Mouse (Mus musculus) lung, embryonic 15.5 days (tissue): ENCODE results near the gene Fut2. TPM values are rescaled to one million over a fixed set of nuclear protein-coding genes. Genes with fewer than 3 reads are reported as not detected.

Source experiments
- ATAC-seq: fragments of 200-750 bp; cut with Nextera tagmentation; 2 replicates; pipeline ENCODE4 v1.8.0; 2017; ENCODE audit warnings: moderate number of reproducible peaks, borderline replicate concordance; ENCODE audit not compliant: low FRiP score, low TSS enrichment; ENCODE audit errors: extremely low read depth
- H3K27ac ChIP-seq: fragments of 300-500 bp; sonication (generic); 2 replicates; pipeline ENCODE4 v1.5.1; 2015; ENCODE audit warnings: moderate library complexity, mild to moderate bottlenecking, inconsistent platforms
- H3K27me3 ChIP-seq: fragments of 300-500 bp; sonication (generic); 2 replicates; pipeline ENCODE4 v1.6.1; 2015; ENCODE audit warnings: inconsistent platforms
- H3K36me3 ChIP-seq: fragments of 300-500 bp; sonication (generic); 2 replicates; pipeline ENCODE4 v1.6.1; 2015; ENCODE audit warnings: inconsistent platforms
- H3K4me1 ChIP-seq: fragments of 300-500 bp; sonication (generic); 2 replicates; pipeline ENCODE4 v1.6.1; 2015; ENCODE audit warnings: inconsistent platforms
- H3K4me2 ChIP-seq: fragments of 300-500 bp; sonication (generic); 2 replicates; pipeline ENCODE4 v1.6.1; 2015; ENCODE audit warnings: inconsistent platforms, mild to moderate bottlenecking, moderate library complexity
- H3K4me3 ChIP-seq: fragments of 300-500 bp; sonication (generic); 2 replicates; pipeline ENCODE4 v1.5.1; 2015; ENCODE audit warnings: mild to moderate bottlenecking, inconsistent platforms
- H3K9ac ChIP-seq: fragments of 300-500 bp; sonication (generic); 2 replicates; pipeline ENCODE4 v1.6.1; 2015; ENCODE audit warnings: inconsistent platforms
- H3K9me3 ChIP-seq: fragments of 300-500 bp; sonication (generic); 2 replicates; pipeline ENCODE4 v1.6.1; 2016; ENCODE audit warnings: inconsistent platforms
- WGBS: fragments of 180-500 bp; shearing (Covaris S2); methylation state at CpG from one replicate; pipeline ENCODE4 v1.1.7; 2015; 5-methylcytosine and 5-hydroxymethylcytosine counted together
- polyA plus RNA-seq: library from polyadenylated mRNA; unstranded; fragments of >200 nt; fragmentation: Nextera tagmentation; extraction: Ambion mirVana; gene quantifications from 2 replicates; pipeline ENCODE4 v1.2.1, GENCODE M21; 2015

Fut2 gene
- polyA plus RNA-seq = 0.57 and 0.69 TPM in 2 replicates

GRCm38 (mm10) chr7:45666161-45666560 lies at the start of gene Fut2:
Gene Fut2, minus strand, starts transcription at chr7:45666394.
- Histone ChIP-seq H3K27ac (no peak within 1 kb of the TSS), H3K4me2 (peak within 1 kb of the TSS; percentile 11; the same call in 1 of the 2 replicates)
- WGBS = 78% methylated on average over 7 of the region's 7 CpGs

GRCm38 (mm10) chr7:45715090-45715708 lies 49.0 kb upstream of the Fut2 start, which contains the start of gene Rpl18:
Gene Rpl18, plus strand, starts transcription at chr7:45715457.
- Histone ChIP-seq H3K9ac (peak within 1 kb of the TSS; percentile 76), H3K4me1 (peaks cover 51% of the 10 kb centered on the region), H3K36me3 (peaks cover 45% of the 10 kb centered on the region), H3K4me2 (peak within 1 kb of the TSS; percentile 86), H3K9me3 (no peaks in the 10 kb centered on the region), H3K27me3 (no peaks in the 10 kb centered on the region), H3K4me3 (peak within 1 kb of the TSS; percentile 86), H3K27ac (peak within 1 kb of the TSS; percentile 75)
- peak; percentile 94 for ATAC-seq
- WGBS = 7% methylated on average over 34 of the region's 34 CpGs

More at GRCm38 (mm10) chr7:45666161-45666560, at the start of gene Fut2:
- H3K4me1 ChIP-seq = peaks cover 20% of the 10 kb centered on the region
- no peaks in the 10 kb centered on the region for H3K36me3 ChIP-seq
- H3K4me3 ChIP-seq = no peak within 1 kb of the TSS
- H3K9ac ChIP-seq = no peak within 1 kb of the TSS
- no peaks in the 10 kb centered on the region for H3K27me3 ChIP-seq
- H3K9me3 ChIP-seq = no peaks in the 10 kb centered on the region
- no peak for ATAC-seq

- 9% methylated on average over 14 of the region's 14 CpGs for WGBS
Observed at GRCm38 (mm10) chr7:45714630-45715089, 48.5 kb upstream of the Fut2 start.

GRCm38 (mm10) chr7:45713881-45714520 lies 47.8 kb upstream of the Fut2 start:
- H3K4me3 ChIP-seq = peak overlapping the region; percentile 86
- H3K27ac ChIP-seq = peak overlapping the region; percentile 75; the same call in 1 of the 2 replicates
- 78% methylated on average over 6 of the region's 6 CpGs for WGBS

More at GRCm38 (mm10) chr7:45714630-45715089, 48.5 kb upstream of the Fut2 start:
- Histone ChIP-seq H3K9me3 (no peaks in the 10 kb centered on the region), H3K27me3 (no peaks in the 10 kb centered on the region), H3K27ac (peak overlapping the region; percentile 75), H3K36me3 (peaks cover 40% of the 10 kb centered on the region), H3K4me1 (peaks cover 46% of the 10 kb centered on the region), H3K4me3 (peak overlapping the region; percentile 86), H3K9ac (peak overlapping the region; percentile 76), H3K4me2 (peak overlapping the region; percentile 86)
- peak; percentile 44 for ATAC-seq

GRCm38 (mm10) chr7:45713396-45713795 lies 47.2 kb upstream of the Fut2 start:
- Histone ChIP-seq H3K4me3 (no peak overlapping the region), H3K4me2 (no peak overlapping the region), H3K27me3 (no peaks in the 10 kb centered on the region), H3K36me3 (peaks cover 34% of the 10 kb centered on the region), H3K9me3 (no peaks in the 10 kb centered on the region), H3K9ac (no peak overlapping the region), H3K27ac (no peak overlapping the region), H3K4me1 (peaks cover 46% of the 10 kb centered on the region)
- WGBS = 90% methylated on average over 16 of the region's 16 CpGs
- ATAC-seq = no peak

More at GRCm38 (mm10) chr7:45713881-45714520, 47.8 kb upstream of the Fut2 start:
- no peaks in the 10 kb centered on the region for H3K27me3 ChIP-seq
- peaks cover 43% of the 10 kb centered on the region for H3K4me1 ChIP-seq
- H3K36me3 ChIP-seq = peaks cover 34% of the 10 kb centered on the region
- H3K9me3 ChIP-seq = no peaks in the 10 kb centered on the region
- H3K9ac ChIP-seq = peak overlapping the region; percentile 76; the same call in 1 of the 2 replicates
- H3K4me2 ChIP-seq = peak overlapping the region; percentile 86
- ATAC-seq = no peak

GRCm38 (mm10) chr7:45712022-45712757 lies 46.0 kb upstream of the Fut2 start:
- ATAC-seq = no peak
- H3K27me3 ChIP-seq = no peaks in the 10 kb centered on the region
- H3K4me3 ChIP-seq = no peak overlapping the region
- H3K27ac ChIP-seq = no peak overlapping the region
- no peaks in the 10 kb centered on the region for H3K9me3 ChIP-seq
- H3K4me2 ChIP-seq = no peak overlapping the region
- H3K9ac ChIP-seq = no peak overlapping the region
- H3K4me1 ChIP-seq = peaks cover 58% of the 10 kb centered on the region
- peaks cover 34% of the 10 kb centered on the region for H3K36me3 ChIP-seq
- 82% methylated on average over 21 of the region's 21 CpGs for WGBS

- H3K9ac ChIP-seq = no peak overlapping the region
- no peak overlapping the region for H3K4me3 ChIP-seq
- H3K4me1 ChIP-seq = peaks cover 57% of the 10 kb centered on the region
- no peak overlapping the region for H3K27ac ChIP-seq
- peaks cover 34% of the 10 kb centered on the region for H3K36me3 ChIP-seq
- no peaks in the 10 kb centered on the region for H3K9me3 ChIP-seq
- no peaks in the 10 kb centered on the region for H3K27me3 ChIP-seq
- no peak for ATAC-seq
- 89% methylated on average over 24 of the region's 24 CpGs for WGBS
- no peak overlapping the region for H3K4me2 ChIP-seq
Observed at GRCm38 (mm10) chr7:45711316-45712021, 45.3 kb upstream of the Fut2 start.

- ATAC-seq = no peak
- H3K4me1 ChIP-seq = peaks cover 57% of the 10 kb centered on the region
- H3K9ac ChIP-seq = no peak overlapping the region
- H3K4me3 ChIP-seq = no peak overlapping the region
- 90% methylated on average over 20 of the region's 20 CpGs for WGBS
- H3K4me2 ChIP-seq = no peak overlapping the region
- peaks cover 34% of the 10 kb centered on the region for H3K36me3 ChIP-seq
- no peaks in the 10 kb centered on the region for H3K9me3 ChIP-seq
- H3K27ac ChIP-seq = no peak overlapping the region
- H3K27me3 ChIP-seq = no peaks in the 10 kb centered on the region
Observed at GRCm38 (mm10) chr7:45710477-45711191, 44.4 kb upstream of the Fut2 start.

- WGBS = 55% methylated on average over 14 of the region's 14 CpGs
- Histone ChIP-seq H3K4me3 (no peak overlapping the region), H3K9me3 (no peaks in the 10 kb centered on the region), H3K4me1 (peaks cover 59% of the 10 kb centered on the region), H3K4me2 (no peak overlapping the region), H3K9ac (no peak overlapping the region), H3K27me3 (no peaks in the 10 kb centered on the region), H3K36me3 (peaks cover 34% of the 10 kb centered on the region), H3K27ac (no peak overlapping the region)
- ATAC-seq = no peak
Observed at GRCm38 (mm10) chr7:45709677-45710355, 43.6 kb upstream of the Fut2 start.

- no peaks in the 10 kb centered on the region for H3K9me3 ChIP-seq
- no peaks in the 10 kb centered on the region for H3K27me3 ChIP-seq
- peaks cover 56% of the 10 kb centered on the region for H3K4me1 ChIP-seq
- ATAC-seq = no peak
- no peak overlapping the region for H3K4me2 ChIP-seq
- no peak overlapping the region for H3K4me3 ChIP-seq
- H3K36me3 ChIP-seq = peaks cover 34% of the 10 kb centered on the region
- H3K27ac ChIP-seq = no peak overlapping the region
- no peak overlapping the region for H3K9ac ChIP-seq
- 36% methylated on average over 6 of the region's 6 CpGs for WGBS
Observed at GRCm38 (mm10) chr7:45709036-45709435, 42.8 kb upstream of the Fut2 start.
